Mouse (Mus musculus) thymus, postnatal 25 days (tissue): ENCODE results near the gene Spdye4c.

Source experiments
- DNase-seq: peaks from one replicate; pipeline ENCODE4 v3.0.0; 2022

The Spdye4c gene

GRCm38 (mm10) chr2:128609286-128609685 lies 18.3 kb downstream of the Spdye4c start:
- no peak for DNase-seq

GRCm38 (mm10) chr2:128611178-128611577 lies 20.2 kb downstream of the Spdye4c start:
- no peak for DNase-seq

GRCm38 (mm10) chr2:128612275-128612674 lies 21.3 kb downstream of the Spdye4c start:
- DNase-seq, result no peak

- no peak for DNase-seq
Observed at GRCm38 (mm10) chr2:128613365-128613764, 22.4 kb downstream of the Spdye4c start.

GRCm38 (mm10) chr2:128615366-128615765 lies 24.4 kb downstream of the Spdye4c start:
- DNase-seq, result no peak

DNA sequence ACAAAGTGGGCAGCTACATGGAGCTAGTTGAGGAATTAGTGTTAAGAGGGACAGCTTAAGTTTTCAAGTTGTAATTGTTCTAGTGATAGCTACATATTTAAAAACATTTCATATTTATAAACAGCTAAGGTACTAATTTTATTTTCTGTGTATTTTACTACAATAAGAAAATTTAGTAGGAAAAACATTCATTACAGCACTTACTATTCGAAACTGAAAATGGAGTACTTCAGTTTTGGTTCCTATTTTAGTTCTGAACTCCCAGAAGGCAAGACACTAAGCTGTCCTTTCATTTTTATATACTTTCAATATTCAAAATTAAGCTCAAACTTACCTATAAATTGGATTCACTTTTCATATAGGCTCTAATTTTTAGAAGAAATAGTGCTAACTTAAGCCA lies 29.6 kb downstream of the Spdye4c start:
- DNase-seq, result no peak
